Mouse (Mus musculus): Measurements from ENCODE around the gene Gm10100. TPM values are rescaled to one million over a fixed set of nuclear protein-coding genes. Genes with fewer than 3 reads are reported as not detected.
"Not testable (repeated sequence)": the region's sequence is repeated elsewhere in the genome, so short reads cannot be mapped to it uniquely, and the experiment has no call there.

Gm10100 gene
- polyA plus RNA-seq, 1 experiment from 2014 or later, result not detected

DNA sequence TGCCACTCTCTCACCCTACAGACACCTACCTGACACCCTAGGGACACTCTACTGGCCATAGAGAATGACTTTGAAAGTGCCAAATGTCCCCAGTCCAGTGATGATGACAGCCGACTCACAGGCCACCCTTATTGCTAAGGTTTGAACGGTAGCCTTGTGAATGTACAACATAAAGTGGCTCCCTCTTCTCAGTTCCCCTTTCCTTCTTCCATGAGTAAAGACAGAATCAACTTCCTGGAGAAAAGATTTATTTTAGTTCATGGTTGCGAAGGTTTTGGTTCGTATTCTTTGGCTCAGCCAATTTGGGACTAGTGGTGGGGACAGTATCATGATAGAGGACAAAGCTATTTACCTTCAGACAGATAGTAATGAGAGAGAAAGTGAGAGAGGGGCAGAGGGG is 12.6 kb downstream of the Gm10100 start:
- H3K4me3 ChIP-seq (ENCODE audit: low read depth, low read length), result no peak overlapping the region
- 91% methylated on average over 4 of the region's 4 CpGs for WGBS
- no peaks in the 10 kb centered on the region for H3K9me3 ChIP-seq (replicated peaks; ENCODE audit: control insufficient read depth, low read length, poor library complexity, severe bottlenecking)
- H3K4me2 ChIP-seq (ENCODE audit: low read length), result no peak overlapping the region
- no peak for ATAC-seq
- no peak overlapping the region for H3K27ac ChIP-seq (ENCODE audit: low read length)
- no peak overlapping the region for H3K9ac ChIP-seq (ENCODE audit: low read depth, low read length)
- H3K27me3 ChIP-seq (ENCODE audit: control insufficient read depth, insufficient read depth, low read depth, low read length), result no peaks in the 10 kb centered on the region
- H3K4me1 ChIP-seq (ENCODE audit: control insufficient read depth, insufficient read depth, low read length), result no peaks in the 10 kb centered on the region
- no peaks in the 10 kb centered on the region for H3K36me3 ChIP-seq (ENCODE audit: control insufficient read depth, insufficient read depth, low read length)

DNA sequence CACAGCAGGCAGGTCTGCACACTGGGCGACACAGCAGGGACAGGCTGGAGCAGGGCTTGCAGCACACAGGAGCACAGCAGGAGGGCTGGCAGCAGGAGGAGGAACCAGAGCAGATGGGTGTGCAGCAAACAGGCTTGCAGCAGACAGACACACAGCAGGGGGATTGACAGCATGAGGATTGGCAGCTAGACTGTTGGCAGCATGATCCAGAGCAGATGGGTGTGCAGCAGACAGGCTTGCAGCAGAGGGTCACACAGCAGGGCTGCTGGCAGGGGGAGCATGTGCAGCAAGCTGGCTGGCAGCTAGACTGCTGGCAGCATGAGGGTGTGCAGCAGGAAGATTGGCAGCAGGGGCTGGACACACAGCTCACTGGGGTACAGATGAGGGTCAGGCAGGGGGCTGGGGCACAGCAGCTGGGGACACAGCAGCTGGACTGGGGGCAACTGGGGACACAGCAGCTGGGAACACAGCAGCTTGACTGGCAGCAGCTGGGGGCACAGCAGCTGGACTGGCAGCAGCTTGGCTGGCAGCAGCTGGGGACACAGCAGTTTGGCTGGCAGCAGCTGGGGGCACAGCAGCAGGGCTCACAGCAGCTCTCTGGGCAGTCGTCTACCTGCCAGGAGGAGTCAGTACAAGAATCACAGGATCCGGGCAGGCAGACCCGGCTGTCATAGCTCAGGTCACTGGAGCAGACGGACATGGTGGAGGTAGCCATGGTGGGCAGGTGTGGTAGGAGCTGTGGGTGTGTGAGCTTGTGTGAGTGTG is 15.8 kb downstream of the Gm10100 start, which contains the start of gene Gm18596:
Gene Gm18596, minus strand, starts transcription at position 715 of the 765 bp plus-strand sequence.
- not testable (repeated sequence) for ATAC-seq; H3K4me1 ChIP-seq (ENCODE audit: control insufficient read depth, insufficient read depth, low read length); H3K27me3 ChIP-seq (ENCODE audit: control insufficient read depth, insufficient read depth, low read depth, low read length); H3K4me3 ChIP-seq (ENCODE audit: low read depth, low read length); H3K9me3 ChIP-seq (replicated peaks; ENCODE audit: control insufficient read depth, low read length, poor library complexity, severe bottlenecking); H3K36me3 ChIP-seq (ENCODE audit: control insufficient read depth, insufficient read depth, low read length); H3K9ac ChIP-seq (ENCODE audit: low read depth, low read length); H3K4me2 ChIP-seq (ENCODE audit: low read length); H3K27ac ChIP-seq (ENCODE audit: low read length)
- WGBS, result 50% methylated on average over 5 of the region's 5 CpGs

DNA sequence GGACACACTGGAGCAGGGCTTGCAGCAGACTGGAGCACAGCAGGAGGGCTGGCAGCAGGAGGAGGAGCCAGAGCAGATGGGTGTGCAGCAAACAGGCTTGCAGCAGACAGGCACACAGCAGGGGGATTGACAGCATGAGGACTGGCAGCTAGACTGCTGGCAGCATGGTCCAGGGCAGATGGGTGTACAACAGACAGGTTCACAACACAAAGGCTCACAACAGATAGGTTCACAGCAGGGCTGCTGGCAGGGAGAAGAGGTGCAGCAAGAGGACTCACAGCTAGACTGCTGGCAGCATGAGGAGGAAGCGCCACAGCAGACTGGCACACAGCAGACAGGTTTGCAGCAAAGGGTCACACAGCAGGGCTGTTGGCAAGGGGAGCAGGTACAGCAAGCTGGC is 24.4 kb downstream of the Gm10100 start:
- H3K4me2 ChIP-seq (ENCODE audit: low read length); H3K27me3 ChIP-seq (ENCODE audit: control insufficient read depth, insufficient read depth, low read depth, low read length); H3K9ac ChIP-seq (ENCODE audit: low read depth, low read length); H3K9me3 ChIP-seq (replicated peaks; ENCODE audit: control insufficient read depth, low read length, poor library complexity, severe bottlenecking); H3K4me1 ChIP-seq (ENCODE audit: control insufficient read depth, insufficient read depth, low read length); H3K27ac ChIP-seq (ENCODE audit: low read length); ATAC-seq; H3K36me3 ChIP-seq (ENCODE audit: control insufficient read depth, insufficient read depth, low read length); H3K4me3 ChIP-seq (ENCODE audit: low read depth, low read length): not testable (repeated sequence)
- 88% methylated on average over 1 of the region's 1 CpGs for WGBS

- H3K36me3 ChIP-seq (ENCODE audit: control insufficient read depth, insufficient read depth, low read length); H3K4me1 ChIP-seq (ENCODE audit: control insufficient read depth, insufficient read depth, low read length); H3K9me3 ChIP-seq (replicated peaks; ENCODE audit: control insufficient read depth, low read length, poor library complexity, severe bottlenecking); H3K4me3 ChIP-seq (ENCODE audit: low read depth, low read length); H3K4me2 ChIP-seq (ENCODE audit: low read length); H3K9ac ChIP-seq (ENCODE audit: low read depth, low read length); H3K27ac ChIP-seq (ENCODE audit: low read length); H3K27me3 ChIP-seq (ENCODE audit: control insufficient read depth, insufficient read depth, low read depth, low read length); ATAC-seq: not testable (repeated sequence)
- 89% methylated on average over 1 of the region's 1 CpGs for WGBS
Observed at GRCm38 (mm10) chr10:77751254-77751653, 25.0 kb downstream of the Gm10100 start, which contains the start of gene Gm9736. TSS of gene Gm9736 (minus strand) at chr10:77751354.

DNA sequence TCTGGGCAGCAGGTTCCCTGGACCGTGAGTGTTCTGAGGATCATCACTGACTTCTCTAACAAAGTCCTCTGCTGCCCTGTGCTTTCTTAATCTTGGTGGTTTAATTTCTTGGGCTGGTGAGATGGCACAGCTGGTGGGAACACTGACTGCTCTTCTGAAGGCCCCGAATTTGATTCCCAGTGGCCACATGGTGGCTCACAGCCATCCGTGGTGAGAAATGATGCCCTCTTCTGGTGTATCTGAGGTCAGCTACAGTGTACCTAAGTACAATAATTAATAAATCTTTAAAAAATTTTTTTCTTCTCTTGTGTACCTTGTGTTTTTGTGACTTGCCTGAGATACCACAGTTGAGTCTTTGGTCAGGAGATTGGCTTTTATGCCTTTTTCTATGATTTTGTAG is 26.0 kb downstream of the Gm10100 start:
- not testable (repeated sequence) for H3K4me3 ChIP-seq (ENCODE audit: low read depth, low read length); H3K36me3 ChIP-seq (ENCODE audit: control insufficient read depth, insufficient read depth, low read length); H3K27ac ChIP-seq (ENCODE audit: low read length); H3K9ac ChIP-seq (ENCODE audit: low read depth, low read length); ATAC-seq; H3K27me3 ChIP-seq (ENCODE audit: control insufficient read depth, insufficient read depth, low read depth, low read length); H3K4me2 ChIP-seq (ENCODE audit: low read length); H3K4me1 ChIP-seq (ENCODE audit: control insufficient read depth, insufficient read depth, low read length); H3K9me3 ChIP-seq (replicated peaks; ENCODE audit: control insufficient read depth, low read length, poor library complexity, severe bottlenecking)
- 65% methylated on average over 3 of the region's 3 CpGs for WGBS

DNA sequence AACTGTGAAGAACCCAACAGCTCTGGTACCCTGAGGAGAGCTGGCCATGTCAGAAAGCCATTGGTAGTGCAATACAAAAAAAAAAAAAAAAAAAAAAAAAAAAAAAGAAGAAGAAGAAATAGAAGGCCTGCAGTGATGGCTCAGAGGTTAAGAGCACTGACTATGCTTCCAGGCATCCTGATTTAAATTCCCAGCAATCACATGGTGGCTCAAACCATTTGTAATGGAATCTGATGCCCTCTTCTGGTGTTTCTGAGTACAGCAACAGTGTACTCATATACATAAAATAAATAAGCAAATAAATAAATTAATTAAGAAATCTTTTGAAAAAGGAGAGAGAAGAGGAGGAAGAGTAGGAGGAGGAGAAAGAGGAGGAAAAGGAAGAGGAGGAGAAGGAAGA is 27.2 kb downstream of the Gm10100 start:
- Histone ChIP-seq H3K4me1 (ENCODE audit: control insufficient read depth, insufficient read depth, low read length) (no peaks in the 10 kb centered on the region), H3K9ac (ENCODE audit: low read depth, low read length) (no peak overlapping the region), H3K27me3 (ENCODE audit: control insufficient read depth, insufficient read depth, low read depth, low read length) (no peaks in the 10 kb centered on the region), H3K4me2 (ENCODE audit: low read length) (no peak overlapping the region), H3K9me3 (replicated peaks; ENCODE audit: control insufficient read depth, low read length, poor library complexity, severe bottlenecking) (no peaks in the 10 kb centered on the region), H3K4me3 (ENCODE audit: low read depth, low read length) (no peak overlapping the region), H3K27ac (ENCODE audit: low read length) (no peak overlapping the region), H3K36me3 (ENCODE audit: control insufficient read depth, insufficient read depth, low read length) (no peaks in the 10 kb centered on the region)
- no peak for ATAC-seq

DNA sequence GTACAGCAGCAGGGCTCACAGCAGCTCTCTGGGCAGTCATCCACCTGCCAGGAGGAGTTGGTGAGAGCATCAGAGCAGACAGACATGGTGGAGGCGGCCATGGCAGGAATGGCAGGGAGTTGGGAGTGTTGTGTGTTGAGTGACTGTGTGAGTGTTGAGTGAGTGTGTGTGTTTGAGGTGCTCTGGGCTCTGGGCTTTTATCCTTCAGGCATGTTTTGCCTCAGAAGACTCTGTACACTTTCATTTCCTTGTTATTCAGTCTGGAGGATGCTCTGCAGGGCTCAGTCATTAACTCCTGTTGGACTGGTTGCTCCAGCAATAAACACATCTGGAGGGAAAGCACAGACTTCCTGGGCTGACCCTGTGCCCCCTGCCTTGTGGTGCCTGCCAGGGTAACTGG is 33.3 kb downstream of the Gm10100 start, which contains the start of gene Gm3233:
Gene Gm3233, minus strand, starts transcription at position 101 of the 400 bp plus-strand sequence.
- H3K27ac ChIP-seq (ENCODE audit: low read length); H3K36me3 ChIP-seq (ENCODE audit: control insufficient read depth, insufficient read depth, low read length); H3K27me3 ChIP-seq (ENCODE audit: control insufficient read depth, insufficient read depth, low read depth, low read length); H3K9me3 ChIP-seq (replicated peaks; ENCODE audit: control insufficient read depth, low read length, poor library complexity, severe bottlenecking); ATAC-seq; H3K4me2 ChIP-seq (ENCODE audit: low read length); H3K4me3 ChIP-seq (ENCODE audit: low read depth, low read length); H3K9ac ChIP-seq (ENCODE audit: low read depth, low read length); H3K4me1 ChIP-seq (ENCODE audit: control insufficient read depth, insufficient read depth, low read length): not testable (repeated sequence)
- no CpG with 5 or more reads among the region's 1 CpGs for whole genome bisulfite sequencing

DNA sequence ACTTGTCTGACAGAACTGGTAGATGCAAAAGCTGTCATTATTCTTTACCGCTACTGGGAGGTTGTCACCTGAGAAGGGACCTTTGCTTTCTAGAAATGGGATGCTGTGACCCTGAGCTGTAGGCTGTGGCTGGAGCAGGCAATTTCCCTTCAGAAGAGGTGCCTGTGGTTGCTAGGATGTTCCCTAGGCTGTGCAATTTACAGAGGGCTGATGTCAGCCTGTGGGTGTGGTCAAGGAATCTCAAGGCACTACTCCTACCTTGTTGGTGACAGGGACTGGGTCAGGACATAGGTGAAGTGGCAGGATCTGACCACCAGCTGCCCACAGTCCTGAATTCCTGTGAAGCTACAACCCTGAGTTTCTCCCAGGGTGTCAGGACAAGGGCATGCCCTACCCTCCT is 43.4 kb downstream of the Gm10100 start:
- Histone ChIP-seq H3K4me2 (ENCODE audit: low read length) (no peak overlapping the region), H3K36me3 (ENCODE audit: control insufficient read depth, insufficient read depth, low read length) (no peaks in the 10 kb centered on the region), H3K9me3 (replicated peaks; ENCODE audit: control insufficient read depth, low read length, poor library complexity, severe bottlenecking) (no peaks in the 10 kb centered on the region), H3K4me3 (ENCODE audit: low read depth, low read length) (no peak overlapping the region), H3K4me1 (ENCODE audit: control insufficient read depth, insufficient read depth, low read length) (no peaks in the 10 kb centered on the region), H3K9ac (ENCODE audit: low read depth, low read length) (no peak overlapping the region), H3K27ac (ENCODE audit: low read length) (no peak overlapping the region), H3K27me3 (ENCODE audit: control insufficient read depth, insufficient read depth, low read depth, low read length) (no peaks in the 10 kb centered on the region)
- ATAC-seq, result no peak
- 91% methylated on average over 1 of the region's 1 CpGs for WGBS

DNA sequence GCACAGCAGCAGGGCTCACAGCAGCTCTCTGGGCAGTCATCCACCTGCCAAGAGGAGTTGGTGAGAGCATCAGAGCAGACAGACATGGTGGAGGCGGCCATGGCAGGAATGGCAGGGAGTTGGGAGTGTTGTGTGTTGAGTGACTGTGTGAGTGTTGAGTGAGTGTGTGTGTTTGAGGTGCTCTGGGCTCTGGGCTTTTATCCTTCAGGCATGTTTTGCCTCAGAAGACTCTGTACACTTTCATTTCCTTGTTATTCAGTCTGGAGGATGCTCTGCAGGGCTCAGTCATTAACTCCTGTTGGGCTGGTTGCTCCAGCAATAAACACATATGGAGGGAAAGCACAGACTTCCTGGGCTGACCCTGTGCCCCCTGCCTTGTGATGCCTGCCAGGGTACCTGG is 44.9 kb downstream of the Gm10100 start, which contains the start of gene Gm3238:
Gene Gm3238, minus strand, starts transcription at position 101 of the 400 bp plus-strand sequence.
- not testable (repeated sequence) for H3K9ac ChIP-seq (ENCODE audit: low read depth, low read length); H3K27ac ChIP-seq (ENCODE audit: low read length); H3K36me3 ChIP-seq (ENCODE audit: control insufficient read depth, insufficient read depth, low read length); H3K4me1 ChIP-seq (ENCODE audit: control insufficient read depth, insufficient read depth, low read length); H3K4me3 ChIP-seq (ENCODE audit: low read depth, low read length); H3K9me3 ChIP-seq (replicated peaks; ENCODE audit: control insufficient read depth, low read length, poor library complexity, severe bottlenecking); ATAC-seq; H3K27me3 ChIP-seq (ENCODE audit: control insufficient read depth, insufficient read depth, low read depth, low read length); H3K4me2 ChIP-seq (ENCODE audit: low read length)
- 100% methylated on average over 1 of the region's 1 CpGs for WGBS
